Mouse (Mus musculus) Patski (cell line): ENCODE results near the gene Wdfy4. TPM values are rescaled to one million over a fixed set of nuclear protein-coding genes. Genes with fewer than 3 reads are reported as not detected.
A peak's percentile ranks its signal among the peaks of the same experiment; 100 is the strongest.

Experiments
- ATAC-seq: fragments of 100-300 bp; one replicate; pipeline ENCODE4 v1.8.0; 2021
- CTCF ChIA-PET: fragments of 350-600 bp; sonication (Branson Sonifier 250); formaldehyde crosslinking; loops from one replicate; lab custom pipeline; 2022; ENCODE audit warnings: inconsistent platforms; lab: Charles Lee
- POLR2A ChIA-PET: fragments of 350-600 bp; sonication (Branson Sonifier 250); formaldehyde crosslinking; loops from one replicate; lab custom pipeline; 2022; ENCODE audit warnings: antibody characterized with exemption, inconsistent platforms; lab: Charles Lee
- DNase-seq: peaks from one replicate; pipeline ENCODE4 v3.0.0-alpha.2; 2011; ENCODE audit warnings: low read depth, low spot score
- H3K27me3 ChIP-seq: fragments of 371-371 bp; one replicate; pipeline ENCODE4 v1.5.1; 2021
- CTCF ChIP-seq: fragments of 100-300 bp; IDR thresholded peaks from one replicate; pipeline ENCODE4 v1.5.1; 2021
- in situ Hi-C: fragments of 300-500 bp; cut with MboI; formaldehyde crosslinking; loops from 3 replicates; pipeline ENCODE4 v1.11.1; 2018; ENCODE audit warnings: low pct_unique_long_range_greater_than_20kb, mixed read lengths
- polyA plus RNA-seq: library from polyadenylated mRNA; unstranded; gene quantifications from one replicate; pipeline ENCODE4 v1.2.3, GENCODE M21; 2021

Gene Wdfy4
- polyA plus RNA-seq, 1 experiment from 2014 or later: not detected

- ATAC-seq: no peak
- POLR2A ChIA-PET: no interaction called here
These were observed 32.4 kb downstream of the Wdfy4 start for GRCm38 (mm10) chr14:33152941-33153340.

GRCm38 (mm10) chr14:33146287-33146686 is 39.0 kb downstream of the Wdfy4 start:
- peaks cover under 1% of the 10 kb centered on the region for H3K27me3 ChIP-seq
- TF ChIP-seq CTCF: peak; percentile 34
- ChIA-PET POLR2A (no interaction called here), CTCF (interaction anchor here (1.5 kb wide), 1 partner anchor 10 kb away, joined by 3 read pairs; no protein-coding TSS in a partner anchor)
- no peak for ATAC-seq
- in situ Hi-C loops: no loop called here
- DNase-seq: no peak

More at GRCm38 (mm10) chr14:33152941-33153340, 32.4 kb downstream of the Wdfy4 start:
- CTCF ChIA-PET: no interaction called here
- in situ Hi-C loops: no loop called here
- peaks cover 26% of the 10 kb centered on the region for H3K27me3 ChIP-seq
- TF ChIP-seq CTCF: peak; percentile 51
- no peak for DNase-seq

GRCm38 (mm10) chr14:33136843-33137242 is 48.5 kb downstream of the Wdfy4 start:
- ATAC-seq (no peak), DNase-seq (no peak)
- peaks cover 31% of the 10 kb centered on the region for H3K27me3 ChIP-seq
- CTCF ChIA-PET: interaction anchor here (1.5 kb wide), 1 partner anchor 10 kb away, joined by 3 read pairs; no protein-coding TSS in a partner anchor
- no peak for TF ChIP-seq CTCF
- POLR2A ChIA-PET: no interaction called here
- in situ Hi-C loops: no loop called here

- CTCF ChIA-PET: no interaction called here
- in situ Hi-C loops: no loop called here
- TF ChIP-seq CTCF: no peak
- POLR2A ChIA-PET: no interaction called here
- no peak for DNase-seq
- no peak for ATAC-seq
- H3K27me3 ChIP-seq: peaks cover 32% of the 10 kb centered on the region
These were observed 50.1 kb downstream of the Wdfy4 start for GRCm38 (mm10) chr14:33135170-33135569.

GRCm38 (mm10) chr14:33131044-33131758 is 54.1 kb downstream of the Wdfy4 start:
- in situ Hi-C loops: no loop called here
- ATAC-seq (no peak), DNase-seq (no peak)
- POLR2A ChIA-PET: no interaction called here
- CTCF ChIA-PET: no interaction called here
- peaks cover 26% of the 10 kb centered on the region for H3K27me3 ChIP-seq
- TF ChIP-seq CTCF: no peak

GRCm38 (mm10) chr14:33116590-33116989 is 68.7 kb downstream of the Wdfy4 start:
- ATAC-seq (no peak), DNase-seq (no peak)
- ChIA-PET CTCF (no interaction called here), POLR2A (no interaction called here)
- H3K27me3 ChIP-seq: no peaks in the 10 kb centered on the region
- in situ Hi-C loops: no loop called here
- no peak for TF ChIP-seq CTCF

GRCm38 (mm10) chr14:33104809-33105208 is 80.5 kb downstream of the Wdfy4 start:
- TF ChIP-seq CTCF: no peak
- no peak for DNase-seq
- ChIA-PET CTCF (no interaction called here), POLR2A (no interaction called here)
- in situ Hi-C loops: no loop called here
- ATAC-seq: no peak
- peaks cover 27% of the 10 kb centered on the region for H3K27me3 ChIP-seq

- H3K27me3 ChIP-seq: peaks cover 19% of the 10 kb centered on the region
- DNase-seq: no peak
- no peak for TF ChIP-seq CTCF
- ATAC-seq: no peak
- POLR2A ChIA-PET: no interaction called here
- in situ Hi-C loops: no loop called here
- CTCF ChIA-PET: no interaction called here
These were observed 83.7 kb downstream of the Wdfy4 start for GRCm38 (mm10) chr14:33101609-33102008.

GRCm38 (mm10) chr14:33099926-33100325 is 85.4 kb downstream of the Wdfy4 start:
- DNase-seq (no peak), ATAC-seq (no peak)
- ChIA-PET POLR2A (no interaction called here), CTCF (no interaction called here)
- in situ Hi-C loops: no loop called here
- peaks cover 14% of the 10 kb centered on the region for H3K27me3 ChIP-seq
- TF ChIP-seq CTCF: no peak

- TF ChIP-seq CTCF: no peak
- in situ Hi-C loops: no loop called here
- no peak for ATAC-seq
- ChIA-PET POLR2A (no interaction called here), CTCF (no interaction called here)
- no peak for DNase-seq
- H3K27me3 ChIP-seq: peaks cover 14% of the 10 kb centered on the region
These were observed 86.2 kb downstream of the Wdfy4 start for GRCm38 (mm10) chr14:33099111-33099510.

- POLR2A ChIA-PET: no interaction called here
- CTCF ChIA-PET: no interaction called here
These were observed 88.8 kb downstream of the Wdfy4 start for GRCm38 (mm10) chr14:33096462-33096861.

More at GRCm38 (mm10) chr14:33096462-33096861, 88.8 kb downstream of the Wdfy4 start:
- ATAC-seq (no peak), DNase-seq (no peak)
- TF ChIP-seq CTCF: no peak
- no peaks in the 10 kb centered on the region for H3K27me3 ChIP-seq
- in situ Hi-C loops: no loop called here
